Comparison of ENCODE assay signal across 8 mouse cellular contexts in genomic region chr11:26386678-26387077, GRCm38 (mm10). TPM values are rescaled to one million over a fixed set of nuclear protein-coding genes. Genes with fewer than 3 reads are reported as not detected.
DNase-seq lines count a peak whose midpoint lies in the region; ATAC-seq and TF ChIP-seq lines count a peak whose summit lies in the region.

No protein-coding gene starts in this region.

- peak overlapping the region; percentile 66 for H3K4me2 ChIP-seq in lung, embryonic 14.5 days
- peak overlapping the region; percentile 59 for H3K4me2 ChIP-seq in limb, embryonic 14.5 days (replicated peaks; ENCODE audit: low read depth, low read length, severe bottlenecking)

- H3K9me3 ChIP-seq in lung, embryonic 14.5 days (ENCODE audit: low read depth, low read length), result no peaks in the 10 kb centered on the region
- no peaks in the 10 kb centered on the region for H3K9me3 ChIP-seq in erythroblast, embryonic 14.5 days (ENCODE audit: control insufficient read depth, low read length)
- H3K9me3 ChIP-seq in limb, embryonic 14.5 days (ENCODE audit: control insufficient read depth, low read length), result no peaks in the 10 kb centered on the region

- no peaks in the 10 kb centered on the region; the same call in 1 of the 2 replicates for H3K4me1 ChIP-seq in lung, embryonic 14.5 days (ENCODE audit: insufficient read depth)
- H3K4me1 ChIP-seq in erythroblast, embryonic 14.5 days (ENCODE audit: control insufficient read depth), result peaks cover 22% of the 10 kb centered on the region
- peaks cover 3% of the 10 kb centered on the region; the same call in 1 of the 2 replicates for H3K4me1 ChIP-seq in limb, embryonic 14.5 days (ENCODE audit: control insufficient read depth, insufficient read depth, low read length)

- 55% methylated on average over 2 of the region's 2 CpGs for WGBS in lung, embryonic 14.5 days
- WGBS in limb, embryonic 14.5 days, result 63% methylated on average over 2 of the region's 2 CpGs

- H3K27me3 ChIP-seq in lung, embryonic 14.5 days (ENCODE audit: insufficient read depth, low read length), result no peaks in the 10 kb centered on the region
- H3K27me3 ChIP-seq in erythroblast, embryonic 14.5 days (ENCODE audit: control insufficient read depth), result peaks cover 4% of the 10 kb centered on the region
- no peaks in the 10 kb centered on the region for H3K27me3 ChIP-seq in limb, embryonic 14.5 days (ENCODE audit: control insufficient read depth, insufficient read depth, low read length)

- no peak for TF ChIP-seq POLR2A in limb, embryonic 14.5 days (IDR thresholded peaks at IDR 0.05; ENCODE audit: borderline replicate concordance, extremely low read depth, insufficient read depth, insufficient read length)

- H3K36me3 ChIP-seq in lung, embryonic 14.5 days (ENCODE audit: insufficient read depth), result no peaks in the 10 kb centered on the region
- H3K36me3 ChIP-seq in erythroblast, embryonic 14.5 days (ENCODE audit: control insufficient read depth), result peaks cover 3% of the 10 kb centered on the region
- H3K36me3 ChIP-seq in limb, embryonic 14.5 days (ENCODE audit: control insufficient read depth, insufficient read depth, low read length), result no peaks in the 10 kb centered on the region

- no peak for DNase-seq in lung, embryonic 14.5 days
- DNase-seq in lung, adult 18-20 months, result no peak
- no peak for DNase-seq in limb, embryonic 14.5 days (ENCODE audit: low spot score)
- DNase-seq in skeletal muscle tissue, adult 2 months (ENCODE audit: low read depth, low spot score), result peak; percentile 3
- DNase-seq in ovary, adult 18-20 months (ENCODE audit: low spot score), result no peak
- no peak for DNase-seq in ovary, postnatal 36 days (ENCODE audit: low spot score)

- ATAC-seq in lung, embryonic 14.5 days (ENCODE audit: insufficient read depth), result peak; percentile 7; the same call in 1 of the 2 replicates
- no peak for ATAC-seq in limb, embryonic 14.5 days (ENCODE audit: low FRiP score, low read depth)
- ATAC-seq in CD4-positive, CD25-positive, alpha-beta regulatory T cell, adult 4 months, result no peak

- peak overlapping the region; percentile 63 for H3K4me3 ChIP-seq in lung, embryonic 14.5 days (ENCODE audit: low read depth, low read length)
- H3K4me3 ChIP-seq in erythroblast, embryonic 14.5 days (replicated peaks), result peak overlapping the region; percentile 95
- peak overlapping the region; percentile 73 for H3K4me3 ChIP-seq in limb, embryonic 14.5 days (replicated peaks; ENCODE audit: low read length)

- H3K9ac ChIP-seq in lung, embryonic 14.5 days, result peak overlapping the region; percentile 86; the same call in 1 of the 2 replicates
- H3K9ac ChIP-seq in limb, embryonic 14.5 days (ENCODE audit: low read depth, low read length, severe bottlenecking), result peak overlapping the region; percentile 89

- H3K27ac ChIP-seq in lung, embryonic 14.5 days (ENCODE audit: low read depth), result peak overlapping the region; percentile 86
- H3K27ac ChIP-seq in limb, embryonic 14.5 days (replicated peaks; ENCODE audit: low read depth, low read length), result peak overlapping the region; percentile 92

- TF ChIP-seq CTCF in lung, embryonic 14.5 days (IDR thresholded peaks at IDR 0.05; ENCODE audit: low read depth), result no peak

RNA-seq across cellular contexts. Expression of gene Fancl, which starts 0.7 kb away (rescaled TPM):
- polyA plus RNA-seq in lung, embryonic 14.5 days (2014; fragmentation: Nextera tagmentation; extraction: Ambion mirVana), result 31.1 and 32.3 TPM in 2 replicates
- polyA plus RNA-seq in erythroblast, embryonic 14.5 days (2012), result 0.14 and 0.26 TPM in 2 replicates
- 10.7 and 15.2 TPM in 2 replicates for polyA plus RNA-seq in limb, embryonic 14.5 days (2012; rRNA removed)
- 22.3 and 24.7 TPM in 2 replicates for polyA plus RNA-seq in limb, embryonic 14.5 days (2014; fragmentation: Nextera tagmentation; extraction: Ambion mirVana)
- 10 to 100 TPM; 17.1 to 21.8 TPM for polyA plus RNA-seq in CD4-positive, CD25-positive, alpha-beta regulatory T cell, adult 4 months (2017; shearing (Covaris generic))
